Mouse (Mus musculus) G1E (cell line): ENCODE data around the gene Mrps35. TPM values are rescaled to one million over a fixed set of nuclear protein-coding genes. Genes with fewer than 3 reads are reported as not detected.

ENCODE experiments used
- ATAC-seq: 2 replicates; pipeline ENCODE4 v1.8.0; 2016; ENCODE audit warnings: mild to moderate bottlenecking; ENCODE audit not compliant: insufficient number of reproducible peaks, poor library complexity, low FRiP score, severe bottlenecking; ENCODE audit errors: extremely low read depth
- DNase-seq: peaks from one replicate; pipeline ENCODE4 v3.0.0; 2012; ENCODE audit warnings: low spot score
- H3K27me3 ChIP-seq: 2 replicates; pipeline ENCODE4 v1.6.1; 2012; ENCODE audit warnings: mild to moderate bottlenecking, low read length, inconsistent platforms; ENCODE audit not compliant: insufficient read depth
- H3K36me3 ChIP-seq: replicated peaks from 2 replicates; pipeline ENCODE3; 2012; ENCODE audit warnings: mild to moderate bottlenecking, inconsistent platforms
- H3K4me1 ChIP-seq: 2 replicates; pipeline ENCODE4 v1.6.1; 2012; ENCODE audit warnings: low read depth, low read length, inconsistent platforms, mixed read lengths; ENCODE audit not compliant: insufficient read depth
- H3K4me3 ChIP-seq: 2 replicates; pipeline ENCODE4 v1.5.1; 2012; ENCODE audit warnings: low read depth, mild to moderate bottlenecking, inconsistent platforms, low read length, moderate library complexity, mixed read lengths
- H3K9me3 ChIP-seq: replicated peaks from 2 replicates; pipeline ENCODE4 v1.6.1; 2012; ENCODE audit warnings: inconsistent platforms
- CTCF ChIP-seq: IDR thresholded peaks from 2 replicates; pipeline ENCODE4 v1.5.1; 2012; ENCODE audit warnings: low read depth, low read length, inconsistent platforms, mixed read lengths
- GATA1 ChIP-seq: IDR thresholded peaks from 2 replicates; pipeline ENCODE4 v1.6.1; 2012; ENCODE audit warnings: borderline replicate concordance, low read length, inconsistent platforms, mixed read lengths
- GATA2 ChIP-seq: IDR thresholded peaks from 2 replicates; pipeline ENCODE4 v1.6.1; 2012; ENCODE audit warnings: low read depth, low read length, inconsistent platforms, borderline replicate concordance
- POLR2AphosphoS5 ChIP-seq: IDR thresholded peaks from 2 replicates; pipeline ENCODE4 v1.6.1; 2012; ENCODE audit warnings: low read depth, low read length, inconsistent platforms; ENCODE audit not compliant: insufficient replicate concordance
- TAL1 ChIP-seq: conservative IDR thresholded peaks from 2 replicates; pipeline ENCODE4 v1.6.1; 2012; ENCODE audit warnings: low read depth, low read length, inconsistent platforms, mixed read lengths
- polyA plus RNA-seq: library from polyadenylated mRNA; stranded (reverse); fragments of >175 nt; gene quantifications from 2 replicates; pipeline ENCODE4 v1.2.3, GENCODE M21; 2012
- total RNA-seq, 2 experiments: library from RNA; stranded (forward) in 1 of 2; stranded (reverse) in 1 of 2; fragments of 200-1000 nt in 1 of 2; fragments of >200 nt in 1 of 2; fragmentation: Nextera tagmentation in 1 of 2; gene quantifications; 2 replicates each; pipeline ENCODE4 v1.2.3; 2014 to 2017

Gene Mrps35
- total and polyA plus RNA-seq, 3 experiments = 17.6 to 95.4 (median 46.1) TPM

- Histone ChIP-seq H3K9me3 (no peaks in the 10 kb centered on the region), H3K36me3 (peaks cover 94% of the 10 kb centered on the region), H3K27me3 (no peaks in the 10 kb centered on the region), H3K4me1 (no peaks in the 10 kb centered on the region), H3K4me3 (no peak overlapping the region)
- TF ChIP-seq CTCF (no peak), POLR2AphosphoS5 (no peak), TAL1 (no peak), GATA2 (no peak), GATA1 (no peak)
- ATAC-seq (no peak), DNase-seq (no peak)
Measured at GRCm38 (mm10) chr6:147055374-147055977, 12.9 kb downstream of the Mrps35 start.

GRCm38 (mm10) chr6:147059326-147059725 lies 16.8 kb downstream of the Mrps35 start:
- TF ChIP-seq POLR2AphosphoS5 = no peak
- TF ChIP-seq GATA1 = no peak
- TF ChIP-seq CTCF = no peak
- TF ChIP-seq TAL1 = no peak
- no peak for TF ChIP-seq GATA2
- no peak for ATAC-seq
- peaks cover 94% of the 10 kb centered on the region for H3K36me3 ChIP-seq

DNA sequence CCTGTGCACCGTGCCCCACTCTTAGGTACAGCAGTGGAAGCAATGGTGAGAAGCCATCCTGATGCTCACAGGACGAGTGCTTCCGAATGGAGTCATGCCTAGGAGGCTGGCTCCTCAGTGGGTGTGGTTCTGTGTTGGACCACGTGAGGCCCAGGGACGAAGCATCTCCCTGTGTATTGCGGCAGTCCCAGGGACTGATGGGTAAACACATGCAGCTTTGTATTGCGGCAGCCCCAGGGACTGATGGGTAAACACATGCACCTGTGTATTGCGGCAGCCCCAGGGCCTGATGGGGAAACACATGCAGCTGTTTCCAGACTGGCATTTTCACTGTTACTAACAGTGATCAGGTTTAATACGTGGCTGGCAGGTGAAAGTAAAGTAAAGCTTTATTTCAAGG lies 19.1 kb downstream of the Mrps35 start:
- TF ChIP-seq GATA2 (no peak), TAL1 (no peak), POLR2AphosphoS5 (no peak), GATA1 (no peak), CTCF (no peak)
- Histone ChIP-seq H3K36me3 (peaks cover 88% of the 10 kb centered on the region), H3K9me3 (no peaks in the 10 kb centered on the region), H3K27me3 (no peaks in the 10 kb centered on the region), H3K4me3 (no peak overlapping the region), H3K4me1 (no peaks in the 10 kb centered on the region)
- DNase-seq (no peak), ATAC-seq (no peak)

More at GRCm38 (mm10) chr6:147059326-147059725, 16.8 kb downstream of the Mrps35 start:
- Histone ChIP-seq H3K4me3 (no peak overlapping the region), H3K4me1 (no peaks in the 10 kb centered on the region), H3K9me3 (no peaks in the 10 kb centered on the region), H3K27me3 (no peaks in the 10 kb centered on the region)
- no peak for DNase-seq

DNA sequence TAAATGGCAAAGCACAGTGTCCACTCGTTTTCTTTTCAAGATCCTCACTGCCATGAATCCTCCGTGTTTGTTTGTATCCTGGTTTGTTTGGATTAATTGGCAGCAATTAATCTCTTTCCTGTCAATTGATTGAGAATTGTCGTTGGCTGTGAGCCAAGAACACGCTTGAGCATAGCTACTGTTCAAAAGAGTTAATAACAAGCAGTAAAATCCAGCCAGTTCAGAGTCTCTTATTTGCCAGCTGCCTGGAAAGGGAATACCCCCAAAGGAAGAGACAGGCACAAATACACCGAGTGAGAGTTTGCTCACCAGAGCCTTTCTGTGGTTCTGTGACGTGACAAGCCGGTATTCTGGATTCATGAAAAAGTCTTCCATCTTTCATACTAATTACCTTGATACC lies 19.5 kb downstream of the Mrps35 start:
- ATAC-seq = no peak
- H3K4me3 ChIP-seq = no peak overlapping the region
- TF ChIP-seq POLR2AphosphoS5 (no peak), GATA2 (no peak), CTCF (no peak), GATA1 (no peak), TAL1 (no peak)
- H3K36me3 ChIP-seq = peaks cover 88% of the 10 kb centered on the region
- no peaks in the 10 kb centered on the region for H3K9me3 ChIP-seq
- H3K27me3 ChIP-seq = no peaks in the 10 kb centered on the region
- DNase-seq = no peak
- H3K4me1 ChIP-seq = no peaks in the 10 kb centered on the region

GRCm38 (mm10) chr6:147062694-147063093 lies 20.1 kb downstream of the Mrps35 start:
- H3K9me3 ChIP-seq = no peaks in the 10 kb centered on the region
- no peaks in the 10 kb centered on the region for H3K4me1 ChIP-seq
- no peaks in the 10 kb centered on the region for H3K27me3 ChIP-seq
- DNase-seq = no peak
- no peak for TF ChIP-seq TAL1
- TF ChIP-seq GATA2 = no peak
- no peak for TF ChIP-seq GATA1
- no peak for TF ChIP-seq CTCF
- TF ChIP-seq POLR2AphosphoS5 = no peak
- no peak overlapping the region for H3K4me3 ChIP-seq
- peaks cover 89% of the 10 kb centered on the region for H3K36me3 ChIP-seq
- no peak for ATAC-seq

GRCm38 (mm10) chr6:147064226-147064943 lies 21.8 kb downstream of the Mrps35 start:
- H3K4me3 ChIP-seq = no peak overlapping the region
- no peaks in the 10 kb centered on the region for H3K4me1 ChIP-seq
- TF ChIP-seq CTCF (no peak), POLR2AphosphoS5 (no peak), GATA2 (no peak), GATA1 (no peak), TAL1 (no peak)
- DNase-seq (no peak), ATAC-seq (no peak)
- H3K9me3 ChIP-seq = no peaks in the 10 kb centered on the region
- no peaks in the 10 kb centered on the region for H3K27me3 ChIP-seq
- peaks cover 88% of the 10 kb centered on the region for H3K36me3 ChIP-seq
